Mouse (Mus musculus) mature B cell (primary cell): ENCODE data around the gene Gsta2.
"Not testable (repeated sequence)": the region's sequence is repeated elsewhere in the genome, so short reads cannot be mapped to it uniquely, and the experiment has no call there.

Experiments used
- in situ Hi-C: fragments of 300-500 bp; cut with MboI; formaldehyde crosslinking; loops from 2 replicates; pipeline ENCODE4 v1.14.3; 2019

The Gsta2 gene

GRCm38 (mm10) chr9:78355611-78356010 is at the start of gene Gsta2:
Gsta2 (minus strand) TSS chr9:78355788.
- in situ Hi-C loops: no loop called here

GRCm38 (mm10) chr9:78401596-78401995 is 46.0 kb upstream of the Gsta2 start:
- in situ Hi-C loops: no loop called here

- in situ Hi-C loops: no loop called here
Measured at GRCm38 (mm10) chr9:78400570-78400969, 45.0 kb upstream of the Gsta2 start.

GRCm38 (mm10) chr9:78396517-78396916 is 40.9 kb upstream of the Gsta2 start:
- in situ Hi-C loops: no loop called here

GRCm38 (mm10) chr9:78395630-78396351 is 40.2 kb upstream of the Gsta2 start, which contains the start of gene Ddx43:
Ddx43 (plus strand) TSS chr9:78395777.
- in situ Hi-C loops: no loop called here

GRCm38 (mm10) chr9:78395244-78395629 is 39.6 kb upstream of the Gsta2 start:
- in situ Hi-C loops: no loop called here

- in situ Hi-C loops: no loop called here
Measured at GRCm38 (mm10) chr9:78394602-78395001, 39.0 kb upstream of the Gsta2 start.

- in situ Hi-C loops: no loop called here
Measured at GRCm38 (mm10) chr9:78393741-78394140, 38.2 kb upstream of the Gsta2 start.

GRCm38 (mm10) chr9:78389981-78390380 is 34.4 kb upstream of the Gsta2 start:
- in situ Hi-C loops: no loop called here

GRCm38 (mm10) chr9:78386947-78387346 is 31.4 kb upstream of the Gsta2 start:
- in situ Hi-C loops: no loop called here

GRCm38 (mm10) chr9:78385893-78386292 is 30.3 kb upstream of the Gsta2 start:
- in situ Hi-C loops: no loop called here

- in situ Hi-C loops: no loop called here
Measured at GRCm38 (mm10) chr9:78378113-78378785, 22.7 kb upstream of the Gsta2 start, which contains the start of gene Ooep. Ooep (minus strand) TSS chr9:78378725.

GRCm38 (mm10) chr9:78377546-78377945 is 22.0 kb upstream of the Gsta2 start:
- in situ Hi-C loops: no loop called here

- in situ Hi-C loops: no loop called here
Measured at GRCm38 (mm10) chr9:78375486-78375885, 19.9 kb upstream of the Gsta2 start.

- in situ Hi-C loops: no loop called here
Measured at GRCm38 (mm10) chr9:78374885-78375389, 19.3 kb upstream of the Gsta2 start.

- in situ Hi-C loops: no loop called here
Measured at GRCm38 (mm10) chr9:78374397-78374796, 18.8 kb upstream of the Gsta2 start.

- in situ Hi-C loops: no loop called here
Measured at GRCm38 (mm10) chr9:78372827-78373504, 17.4 kb upstream of the Gsta2 start.

- in situ Hi-C loops: no loop called here
Measured at GRCm38 (mm10) chr9:78371441-78371840, 15.9 kb upstream of the Gsta2 start.

GRCm38 (mm10) chr9:78369786-78370185 is 14.2 kb upstream of the Gsta2 start:
- in situ Hi-C loops: no loop called here

GRCm38 (mm10) chr9:78369349-78369748 is 13.8 kb upstream of the Gsta2 start:
- in situ Hi-C loops: no loop called here

- in situ Hi-C loops: no loop called here
Measured at GRCm38 (mm10) chr9:78368671-78369293, 13.2 kb upstream of the Gsta2 start.

- in situ Hi-C loops: not testable (repeated sequence)
Measured at GRCm38 (mm10) chr9:78367959-78368358, 12.4 kb upstream of the Gsta2 start, which contains the start of gene Dppa5a. Dppa5a (minus strand) TSS chr9:78368177.
